Mouse (Mus musculus): ENCODE results near the gene Gm9048. TPM values are rescaled to one million over a fixed set of nuclear protein-coding genes. Genes with fewer than 3 reads are reported as not detected.

Gm9048 gene
- not detected for total RNA-seq (2023)

GRCm38 (mm10) chr10:118348579-118348978 is at the start of gene Gm9048:
TSS of gene Gm9048 (minus strand) at chr10:118348679.

DNA sequence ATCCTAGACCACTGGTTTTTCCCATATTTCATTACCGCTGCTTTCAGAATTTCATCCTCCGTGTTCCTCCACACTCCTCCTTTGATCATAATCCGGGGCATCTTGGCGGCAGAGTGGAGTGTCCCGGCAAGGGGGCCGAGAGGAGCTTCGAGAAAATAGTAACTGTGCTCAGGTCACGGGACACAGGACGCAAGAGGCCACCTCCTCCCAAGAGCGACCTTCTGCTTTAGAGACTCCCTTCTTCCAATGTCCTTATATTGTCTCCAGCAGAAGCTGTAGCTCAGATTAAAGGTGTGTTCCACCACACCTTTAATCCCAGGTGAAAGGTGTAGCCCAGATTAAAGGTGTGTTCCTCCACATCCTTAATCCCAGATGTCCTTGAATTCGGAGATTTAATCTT is 5.5 kb upstream of the Gm9048 start, which contains the start of gene Gm9049:
TSS of gene Gm9049 (minus strand) at position 101 of the 400 bp plus-strand sequence.

DNA sequence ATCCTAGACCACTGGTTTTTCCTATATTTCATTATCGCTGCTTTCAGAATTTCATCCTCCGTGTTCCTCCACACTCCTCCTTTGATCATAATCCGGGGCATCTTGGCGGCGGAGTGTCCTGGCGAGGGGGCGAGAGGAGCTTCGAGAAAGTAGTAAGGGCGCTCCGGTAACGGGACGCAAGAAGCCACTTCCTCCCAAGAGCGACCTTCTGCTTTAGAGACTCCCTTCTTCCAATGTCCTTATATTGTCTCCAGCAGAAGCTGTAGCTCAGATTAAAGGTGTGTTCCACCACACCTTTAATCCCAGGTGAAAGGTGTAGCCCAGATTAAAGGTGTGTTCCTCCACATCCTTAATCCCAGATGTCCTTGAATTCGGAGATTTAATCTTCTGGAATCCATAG is 5.3 kb downstream of the Gm9048 start, which contains the start of gene Gm9046:
TSS of gene Gm9046 (minus strand) at position 101 of the 400 bp plus-strand sequence.

GRCm38 (mm10) chr10:118337731-118338130 is 10.7 kb downstream of the Gm9048 start, which contains the start of gene Gm9045:
TSS of gene Gm9045 (minus strand) at chr10:118337831.

GRCm38 (mm10) chr10:118332308-118332707 is 16.2 kb downstream of the Gm9048 start, which contains the start of gene Gm9044:
TSS of gene Gm9044 (minus strand) at chr10:118332408.

DNA sequence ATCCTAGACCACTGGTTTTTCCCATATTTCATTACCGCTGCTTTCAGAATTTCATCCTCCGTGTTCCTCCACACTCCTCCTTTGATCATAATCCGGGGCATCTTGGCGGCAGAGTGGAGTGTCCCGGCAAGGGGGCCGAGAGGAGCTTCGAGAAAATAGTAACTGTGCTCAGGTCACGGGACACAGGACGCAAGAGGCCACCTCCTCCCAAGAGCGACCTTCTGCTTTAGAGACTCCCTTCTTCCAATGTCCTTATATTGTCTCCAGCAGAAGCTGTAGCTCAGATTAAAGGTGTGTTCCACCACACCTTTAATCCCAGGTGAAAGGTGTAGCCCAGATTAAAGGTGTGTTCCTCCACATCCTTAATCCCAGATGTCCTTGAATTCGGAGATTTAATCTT is 21.6 kb downstream of the Gm9048 start, which contains the start of gene Gm9040:
TSS of gene Gm9040 (minus strand) at position 101 of the 400 bp plus-strand sequence.

Other genes starting within 250 kb of the Gm9048 start
- gene Mdm1, start 206.9 kb downstream of the Gm9048 start, total RNA-seq (2023): 9.4 TPM
- gene Il22, start 143.7 kb downstream of the Gm9048 start, total RNA-seq (2023): not detected
- gene Gm32717, start 107.9 kb downstream of the Gm9048 start, total RNA-seq (2023): 0.53 TPM
- 0.53 TPM for gene Gm32802, start 90.0 kb downstream of the Gm9048 start, total RNA-seq (2023)
- gene Iltifb, start 53.6 kb downstream of the Gm9048 start, total RNA-seq (2023): not detected
- not detected for gene Gm9040, start 21.7 kb downstream of the Gm9048 start, total RNA-seq (2023)
- gene Gm9044, start 16.3 kb downstream of the Gm9048 start, total RNA-seq (2023): not detected
- not detected for gene Gm9045, start 10.8 kb downstream of the Gm9048 start, total RNA-seq (2023)
- gene Gm9046, start 5.4 kb downstream of the Gm9048 start, total RNA-seq (2023): not detected
- not detected for gene Gm9049, start 5.4 kb upstream of the Gm9048 start, total RNA-seq (2023)
- gene Ifng, start 92.4 kb upstream of the Gm9048 start, total RNA-seq (2023): 5.8 TPM